Mouse (Mus musculus): ENCODE measurements at regions not wholly inside any gene's neighbourhood (a gene's known extent, or its start where the extent isn't known, plus 50 kb on each side); places are given as distances from the start of the nearest gene placed in this dataset.

GRCm38 (mm10) chr14:120854559-120854958, 56.5 kb upstream of the Ipo5 start:
- TF ChIP-seq MAFK (IDR thresholded peaks at IDR 0.05; ENCODE audit: insufficient read depth, low read depth, low read length) (no peak), ZNF384 (IDR thresholded peaks at IDR 0.05; ENCODE audit: low read depth, low read length) (no peak), CHD2 (IDR thresholded peaks at IDR 0.05; ENCODE audit: low read depth, low read length) (no peak), ZC3H11A (IDR thresholded peaks at IDR 0.05; ENCODE audit: borderline replicate concordance, low read depth, low read length) (no peak)
